ENCODE assay signal across 9 mouse cellular contexts in the genomic region with DNA sequence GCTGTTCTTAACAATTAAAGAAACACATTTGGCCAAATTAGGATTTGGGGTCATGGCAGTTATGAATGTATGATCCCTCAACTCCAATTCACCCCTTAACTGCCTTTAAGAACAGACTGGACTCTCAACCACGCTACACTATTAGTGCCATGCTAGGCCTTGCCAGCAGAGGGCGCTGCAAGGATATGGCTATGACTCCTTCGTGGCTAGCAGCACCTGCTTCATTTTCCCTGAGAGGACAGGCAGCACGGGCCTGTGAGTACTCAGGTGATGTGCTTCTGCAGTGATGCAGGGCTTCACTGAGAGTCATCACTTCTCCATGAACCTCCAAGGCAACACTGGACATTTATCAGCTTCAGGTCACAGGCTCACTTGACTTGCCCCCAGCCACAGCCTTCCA.
DNase-seq lines count a peak whose midpoint lies in the region; ATAC-seq and TF ChIP-seq lines count a peak whose summit lies in the region.
"Had no signal": no experiment of that assay in that cellular context is flagged by ENCODE, and none has a peak within 500 bp of the region (broad histone marks: within the 10 kb centered on the region; RNA-seq: fewer than 3 reads in every experiment).

No protein-coding gene starts in this region.

- TF ChIP-seq CTCF in MEL (IDR thresholded peaks at IDR 0.05 in 2 of 3, conservative IDR thresholded peaks at IDR 0.05 in 1 of 3; ENCODE audit: control insufficient read depth in 1 of 3, insufficient read depth in 1 of 3, low read depth in 2 of 3, low read length in 3 of 3, poor library complexity in 1 of 3, severe bottlenecking in 1 of 3): peak; percentile 31 to 63 (median 62); a peak in 5 of 6 replicates

- no peak for TF ChIP-seq POLR2A in MEL (IDR thresholded peaks at IDR 0.05; ENCODE audit: control insufficient read depth in 1 of 2, insufficient read depth in 1 of 2, low read depth in 1 of 2, low read length in 2 of 2, poor library complexity in 1 of 2)

- no peak for ATAC-seq in heart, embryonic 12.5 days (ENCODE audit: insufficient number of reproducible peaks, low FRiP score)
- peak; percentile 83 for ATAC-seq in megakaryocyte-erythroid progenitor cell, adult 5-6 weeks (replicated peaks; ENCODE audit: low FRiP score, low TSS enrichment, poor library complexity, severe bottlenecking)

- H3K27ac ChIP-seq in heart, embryonic 12.5 days (ENCODE audit: poor library complexity, severe bottlenecking): no peak overlapping the region
- H3K27ac ChIP-seq in MEL (ENCODE audit: control insufficient read depth, low read depth, low read length): no peak overlapping the region
- H3K27ac ChIP-seq: limb, embryonic 13.5 days had no signal

- no peak; the same call in 1 of the 2 replicates for TF ChIP-seq RAD21 in MEL (IDR thresholded peaks at IDR 0.05; ENCODE audit: low read depth, low read length)

- H3K4me1 ChIP-seq in heart, embryonic 12.5 days (replicated peaks): peaks cover 44% of the 10 kb centered on the region
- no peaks in the 10 kb centered on the region for H3K4me1 ChIP-seq in MEL (ENCODE audit: control insufficient read depth in 1 of 2, insufficient read depth in 2 of 2, low read length in 2 of 2)

- 9% methylated on average over 4 of the region's 4 CpGs for WGBS in heart, embryonic 12.5 days

- no peaks in the 10 kb centered on the region for H3K79me2 ChIP-seq in MEL (ENCODE audit: control insufficient read depth, insufficient read depth, low read length, poor library complexity)

- H3K36me3 ChIP-seq in heart, embryonic 12.5 days: no peaks in the 10 kb centered on the region
- H3K36me3 ChIP-seq in MEL (ENCODE audit: control insufficient read depth in 1 of 2, insufficient read depth in 2 of 2, low read length in 2 of 2): no peaks in the 10 kb centered on the region
- H3K36me3 ChIP-seq: limb, embryonic 13.5 days had no signal

- no peak overlapping the region for H3K9ac ChIP-seq in heart, embryonic 12.5 days
- no peak overlapping the region for H3K9ac ChIP-seq in MEL (ENCODE audit: control insufficient read depth, low read depth, low read length, poor library complexity, severe bottlenecking)
- H3K9ac ChIP-seq: limb, embryonic 13.5 days had no signal

- DNase-seq in heart, adult 11 months: peak; percentile 93
- DNase-seq in MEL (ENCODE audit: low read depth, low spot score): peak; percentile 10
- peak; percentile 88 to 91 for DNase-seq in cerebellum, adult 18-20 months
- DNase-seq in gastrocnemius, postnatal 14 days: peak; percentile 62
- peak; percentile 65 to 81 for DNase-seq in layer of hippocampus, postnatal 25 days (ENCODE audit: extremely low spot score in 1 of 2, low spot score in 1 of 2)
- DNase-seq in spleen, postnatal 4 days (ENCODE audit: low spot score in 2 of 2): peak; percentile 68 to 89

- no peak for TF ChIP-seq EP300 in MEL (IDR thresholded peaks at IDR 0.05; ENCODE audit: low read depth in 1 of 2, low read length in 2 of 2)

- no peaks in the 10 kb centered on the region for H3K27me3 ChIP-seq in heart, embryonic 12.5 days (replicated peaks)
- H3K27me3 ChIP-seq in MEL (ENCODE audit: control insufficient read depth in 1 of 2, insufficient read depth in 2 of 2, low read length in 2 of 2): no peaks in the 10 kb centered on the region
- H3K27me3 ChIP-seq: limb, embryonic 13.5 days had no signal

- H3K9me3 ChIP-seq in heart, embryonic 12.5 days (replicated peaks): no peaks in the 10 kb centered on the region
- H3K9me3 ChIP-seq in MEL (replicated peaks; ENCODE audit: insufficient read depth, low read length): no peaks in the 10 kb centered on the region
- H3K9me3 ChIP-seq: limb, embryonic 13.5 days had no signal

- no peak overlapping the region for H3K4me3 ChIP-seq in heart, embryonic 12.5 days
- no peak overlapping the region for H3K4me3 ChIP-seq in MEL (ENCODE audit: control insufficient read depth in 1 of 2, insufficient read depth in 1 of 2, low read depth in 2 of 2, low read length in 2 of 2)
- H3K4me3 ChIP-seq: limb, embryonic 13.5 days had no signal

- intact Hi-C loops in gastrocnemius, postnatal 14 days (cut with DNase I; ENCODE audit: low total_unique reads): no loop called here

- H3K4me2 ChIP-seq in heart, embryonic 12.5 days: no peak overlapping the region
- H3K4me2 ChIP-seq: limb, embryonic 13.5 days had no signal

TF ChIP-seq in MEL, 35 proteins besides CTCF, POLR2A, EP300 and RAD21:
- TF ChIP-seq ETS1 (IDR thresholded peaks at IDR 0.05; ENCODE audit: low read depth, low read length) (no peak), BHLHE40 (IDR thresholded peaks at IDR 0.05; ENCODE audit: borderline replicate concordance, low read depth, low read length) (no peak), KAT2A (conservative IDR thresholded peaks at IDR 0.05; ENCODE audit: low read depth, low read length) (no peak), CHD1 (IDR thresholded peaks at IDR 0.05; ENCODE audit: low read depth, low read length) (no peak), NRF1 (IDR thresholded peaks at IDR 0.05; ENCODE audit: insufficient read depth, low read depth, low read length, poor library complexity, severe bottlenecking) (no peak), MAX (IDR thresholded peaks at IDR 0.05; ENCODE audit: low read length) (no peak), ZC3H11A (IDR thresholded peaks at IDR 0.05; ENCODE audit: low read depth, low read length) (no peak), MAZ (IDR thresholded peaks at IDR 0.05; ENCODE audit: low read depth, low read length) (no peak), UBTF (IDR thresholded peaks at IDR 0.05; ENCODE audit: borderline replicate concordance, insufficient read depth, low read depth, low read length) (no peak), MXI1 (IDR thresholded peaks at IDR 0.05; ENCODE audit: low read depth, low read length) (no peak), SIN3A (IDR thresholded peaks at IDR 0.05; ENCODE audit: low read length) (no peak), ZMIZ1 (IDR thresholded peaks at IDR 0.05; ENCODE audit: low read depth, low read length) (no peak), ELF1 (IDR thresholded peaks at IDR 0.05; ENCODE audit: low read depth, low read length) (no peak)

Comparison
In these comparisons a context has a peak if more than half of its experiments do, and no peak if none do; other contexts are left out.
1. DNase-seq: peak in every context shown above with its lines; median percentile 93 in heart, adult 11 months; 90 in cerebellum, adult 18-20 months; 78 in spleen, postnatal 4 days; 73 in layer of hippocampus, postnatal 25 days; 62 in gastrocnemius, postnatal 14 days; 10 in MEL.